Mouse (Mus musculus) NIH3T3 (cell line): ENCODE measurements at regions not wholly inside any gene's neighbourhood (a gene's known extent, or its start where the extent isn't known, plus 50 kb on each side); places are given as distances from the start of the nearest gene placed in this dataset.

Source experiments
- DNase-seq: peaks from one replicate; pipeline ENCODE4 v3.0.0-alpha.2; 2012; ENCODE audit warnings: low read depth

- DNase-seq, result no peak
These were observed 54.8 kb downstream of the Gm19935 start for GRCm38 (mm10) chr8:90762390-90762789.

GRCm38 (mm10) chr8:90761947-90762346 lies 55.2 kb downstream of the Gm19935 start:
- DNase-seq, result no peak

- no peak for DNase-seq
These were observed 55.7 kb downstream of the Gm19935 start for GRCm38 (mm10) chr8:90761446-90761845.

GRCm38 (mm10) chr8:90759531-90759930 lies 57.7 kb downstream of the Gm19935 start:
- no peak for DNase-seq

GRCm38 (mm10) chr8:90755020-90755419 lies 62.2 kb downstream of the Gm19935 start:
- DNase-seq, result no peak

GRCm38 (mm10) chr8:90743546-90743945 lies 73.6 kb downstream of the Gm19935 start:
- DNase-seq, result no peak

- DNase-seq, result no peak
These were observed 76.0 kb downstream of the Gm19935 start for GRCm38 (mm10) chr8:90740963-90741733.

- DNase-seq, result no peak
These were observed 76.8 kb downstream of the Gm19935 start for GRCm38 (mm10) chr8:90740302-90740962.

GRCm38 (mm10) chr8:90728011-90728410 lies 89.2 kb downstream of the Gm19935 start:
- no peak for DNase-seq

- DNase-seq, result no peak
These were observed 92.0 kb downstream of the Gm19935 start for GRCm38 (mm10) chr8:90725188-90725587.

GRCm38 (mm10) chr8:90716436-90716835 lies 100.8 kb downstream of the Gm19935 start:
- no peak for DNase-seq

- DNase-seq, result peak; percentile 79
These were observed 108.7 kb downstream of the Gm19935 start for GRCm38 (mm10) chr8:90708524-90708923.

- no peak for DNase-seq
These were observed 124.7 kb downstream of the Gm19935 start for GRCm38 (mm10) chr8:90692516-90692915.

GRCm38 (mm10) chr8:90685076-90685475 lies 132.1 kb downstream of the Gm19935 start:
- DNase-seq, result no peak

GRCm38 (mm10) chr8:90670471-90671057 lies 146.6 kb downstream of the Gm19935 start:
- no peak for DNase-seq

GRCm38 (mm10) chr8:90669396-90669795 lies 147.8 kb downstream of the Gm19935 start:
- DNase-seq, result no peak

GRCm38 (mm10) chr8:90659066-90659465 lies 158.1 kb downstream of the Gm19935 start:
- DNase-seq, result no peak

- DNase-seq, result peak; percentile 58
These were observed 159.5 kb downstream of the Gm19935 start for GRCm38 (mm10) chr8:90657641-90658051.

GRCm38 (mm10) chr8:90657116-90657515 lies 160.1 kb downstream of the Gm19935 start:
- no peak for DNase-seq

GRCm38 (mm10) chr8:90656436-90657090 lies 160.6 kb downstream of the Gm19935 start:
- DNase-seq, result no peak

GRCm38 (mm10) chr8:90654786-90655185 lies 162.4 kb downstream of the Gm19935 start:
- no peak for DNase-seq

GRCm38 (mm10) chr8:90642392-90642791 lies 174.8 kb downstream of the Gm19935 start:
- DNase-seq, result no peak

GRCm38 (mm10) chr8:90636770-90637169 lies 180.4 kb downstream of the Gm19935 start:
- no peak for DNase-seq
